Mouse (Mus musculus) fat pad, adult 2 months (tissue): ENCODE data around the gene Taf8.

Experiments
- DNase-seq: peaks from one replicate; pipeline ENCODE4 v3.0.0-alpha.2; 2011; ENCODE audit warnings: low read depth, low spot score; ENCODE audit errors: extremely low read depth

Taf8 gene

DNA sequence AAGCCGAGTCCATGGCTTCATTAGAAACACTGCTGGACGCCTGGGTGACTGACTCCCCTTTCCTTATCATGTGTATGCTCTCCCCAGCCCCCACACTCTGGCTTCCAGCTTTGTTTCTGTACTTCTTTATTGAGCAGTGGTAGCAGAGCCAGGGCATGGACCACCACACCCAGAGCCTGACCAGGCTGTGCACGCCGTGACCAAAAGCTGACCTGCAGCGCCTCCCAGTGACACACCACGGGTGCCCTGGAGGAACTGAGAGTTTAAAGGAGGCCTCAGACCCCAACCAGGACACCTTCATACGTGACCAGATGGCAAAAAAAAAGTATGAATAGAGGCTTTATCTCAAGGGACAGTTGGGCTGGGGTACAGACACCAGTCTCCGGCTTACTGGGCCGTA lies 11.3 kb downstream of the Taf8 start:
- DNase-seq, result no peak

DNA sequence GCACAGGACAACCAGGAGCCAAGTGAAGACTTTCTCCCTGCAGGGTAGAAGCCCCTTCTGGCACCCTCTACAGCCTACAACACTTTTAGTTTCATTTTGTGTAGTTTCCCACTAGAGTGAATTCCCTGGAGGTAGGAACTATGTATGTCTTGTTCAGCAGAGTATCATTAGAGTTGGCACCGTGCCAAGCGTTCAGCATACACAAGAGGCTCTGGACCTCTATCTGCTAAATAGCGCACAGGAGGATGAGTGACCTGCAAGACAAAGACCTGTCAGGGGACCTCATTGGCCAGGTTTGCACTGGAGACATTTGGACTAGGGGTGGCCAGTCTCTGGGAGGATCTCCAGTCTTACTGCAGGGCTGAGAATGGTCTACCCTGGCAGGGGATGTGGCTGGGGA lies 16.3 kb downstream of the Taf8 start:
- DNase-seq, result no peak

DNA sequence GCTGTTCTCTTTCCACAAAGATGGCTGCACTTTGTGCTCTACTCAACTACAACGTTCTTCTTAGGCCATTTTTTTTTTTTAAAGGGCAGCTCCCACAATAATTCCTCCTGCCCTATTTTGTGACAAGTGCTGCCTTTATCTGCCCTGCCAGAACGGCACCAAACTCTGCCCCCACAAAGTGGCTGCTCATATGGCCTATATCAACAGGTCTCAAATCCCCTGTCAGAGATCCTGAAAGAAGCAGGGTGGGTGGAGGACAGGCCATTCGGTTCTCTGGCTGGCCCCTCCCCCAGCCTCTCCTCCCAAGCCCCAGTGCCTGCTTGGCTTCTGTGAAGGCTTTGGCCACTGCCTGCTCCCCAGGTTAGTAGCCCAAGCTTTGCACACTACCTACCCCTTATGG lies 17.1 kb downstream of the Taf8 start:
- no peak for DNase-seq

DNA sequence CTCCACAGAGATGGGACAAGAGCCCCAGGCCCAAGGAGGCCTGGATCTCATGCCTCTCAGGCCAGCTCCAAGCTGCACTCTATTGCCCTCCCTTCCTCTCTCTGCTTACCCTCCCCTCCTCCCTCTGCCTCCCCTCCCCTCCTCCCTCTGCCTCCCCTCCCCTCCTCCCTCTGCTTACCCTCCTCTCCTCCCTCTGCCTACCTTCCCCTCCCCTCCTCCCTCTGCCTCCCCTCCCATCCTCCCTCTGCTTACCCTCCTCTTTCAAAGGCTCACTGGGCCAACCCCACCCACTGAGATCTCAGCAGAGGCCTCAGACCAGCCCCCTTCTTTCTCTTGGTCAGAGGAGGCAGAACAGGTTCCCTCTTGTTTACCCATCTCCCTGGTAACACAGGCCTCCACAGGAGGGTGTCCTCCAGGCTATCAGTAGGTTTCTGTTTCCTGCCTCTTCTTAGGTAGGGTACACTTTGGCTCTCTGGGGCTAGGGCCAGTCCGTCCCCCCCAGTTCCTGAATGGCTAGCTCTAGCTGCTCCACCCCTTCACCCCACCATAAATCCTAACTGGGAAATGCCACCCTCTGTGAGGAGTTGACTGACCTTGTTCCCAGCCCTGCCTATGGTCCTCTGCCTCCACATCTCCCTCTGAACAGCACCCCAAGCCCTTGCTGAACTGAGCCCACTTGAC lies 17.7 kb downstream of the Taf8 start:
- DNase-seq, result no peak

DNA sequence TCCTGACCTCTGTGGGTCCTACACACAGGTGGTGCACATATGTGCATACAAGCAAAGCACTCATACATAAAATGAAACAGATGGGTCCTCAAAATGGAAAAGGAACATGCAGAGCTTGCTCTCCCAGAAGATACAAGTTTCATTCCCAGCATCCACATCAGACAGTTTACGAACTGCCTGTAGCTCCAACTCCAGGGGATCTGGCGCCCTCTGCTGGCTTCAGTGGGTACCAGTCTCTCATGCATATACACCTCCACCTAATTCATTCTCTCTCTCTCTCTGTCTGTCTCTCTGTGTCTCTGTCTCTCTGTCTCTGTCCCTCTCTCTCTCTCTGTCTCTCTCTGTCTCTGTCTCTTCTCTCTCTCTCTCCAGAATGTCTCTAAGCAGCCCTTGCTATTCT lies 19.7 kb downstream of the Taf8 start:
- no peak for DNase-seq

GRCm38 (mm10) chr17:47479887-47480286 lies 22.2 kb downstream of the Taf8 start:
- no peak for DNase-seq

GRCm38 (mm10) chr17:47475714-47476113 lies 26.4 kb downstream of the Taf8 start:
- DNase-seq, result no peak

GRCm38 (mm10) chr17:47475181-47475580 lies 26.9 kb downstream of the Taf8 start:
- DNase-seq, result no peak

GRCm38 (mm10) chr17:47474250-47474649 lies 27.8 kb downstream of the Taf8 start:
- DNase-seq, result no peak

GRCm38 (mm10) chr17:47473434-47473974 lies 28.6 kb downstream of the Taf8 start:
- no peak for DNase-seq

GRCm38 (mm10) chr17:47472435-47473350 lies 29.4 kb downstream of the Taf8 start:
- peak; percentile 88 for DNase-seq

DNA sequence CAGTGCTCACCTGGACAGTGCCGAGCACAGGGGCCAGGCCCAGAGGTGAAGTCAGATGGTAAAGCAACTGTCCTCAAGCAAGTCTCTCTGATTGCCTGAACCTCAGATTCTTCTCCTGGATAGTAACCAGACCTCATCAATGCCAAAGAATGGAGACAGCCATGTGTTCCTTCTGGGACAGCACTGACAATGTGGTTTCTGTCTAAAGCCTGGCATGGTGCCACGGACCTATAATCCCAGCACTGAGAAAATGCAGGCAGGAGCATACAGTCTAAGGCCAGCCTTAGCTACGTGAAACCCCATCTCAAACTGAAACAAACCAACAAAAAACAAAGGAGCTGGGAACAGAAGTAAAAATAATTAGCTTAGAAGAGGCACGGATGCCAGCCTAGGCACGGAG lies 31.4 kb downstream of the Taf8 start:
- DNase-seq, result no peak

- DNase-seq, result no peak
These were observed 32.0 kb downstream of the Taf8 start for GRCm38 (mm10) chr17:47470121-47470520.

- DNase-seq, result no peak
These were observed 32.5 kb downstream of the Taf8 start for GRCm38 (mm10) chr17:47469642-47470041.

- DNase-seq, result no peak
These were observed 33.6 kb downstream of the Taf8 start for GRCm38 (mm10) chr17:47468466-47468865.

DNA sequence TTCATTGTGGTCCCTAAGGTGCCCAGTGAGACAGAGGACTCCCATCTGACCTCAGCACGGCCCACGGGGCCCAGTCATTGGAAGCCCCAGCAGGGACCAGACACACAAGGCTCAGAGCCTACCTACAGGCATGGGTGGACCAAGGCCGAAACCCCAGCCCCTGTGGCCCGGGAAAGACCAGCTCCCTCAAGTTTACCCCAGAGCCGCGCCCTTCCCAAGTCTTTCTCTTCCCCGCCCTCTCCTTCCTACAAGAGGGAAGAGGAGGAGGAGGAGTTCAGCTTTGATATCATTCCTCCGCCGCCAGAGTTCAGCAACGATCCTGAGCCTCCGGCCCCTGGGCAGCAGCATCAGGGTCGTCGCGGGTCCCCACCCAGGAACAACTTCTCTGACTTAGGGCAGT lies 34.0 kb downstream of the Taf8 start:
- DNase-seq, result no peak

DNA sequence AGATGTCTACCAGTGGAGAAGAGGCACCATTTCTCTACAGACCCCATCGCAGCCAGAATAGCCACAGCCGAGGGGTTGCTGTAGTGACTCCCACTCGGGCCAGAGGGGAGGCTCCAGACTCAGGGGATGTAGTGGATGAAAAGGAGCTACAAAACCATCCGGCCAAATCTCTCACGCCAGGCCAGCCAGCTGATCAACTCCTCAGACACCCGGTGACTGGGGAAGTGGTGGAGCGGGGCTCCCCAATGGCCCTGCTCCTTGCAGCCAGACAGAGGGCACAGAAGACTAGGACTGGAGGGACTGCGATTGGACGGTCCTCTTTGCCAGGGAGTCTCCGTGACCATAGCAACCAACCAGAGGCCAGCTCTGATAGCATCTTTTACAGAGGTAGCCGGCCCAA lies 34.4 kb downstream of the Taf8 start:
- DNase-seq, result no peak

DNA sequence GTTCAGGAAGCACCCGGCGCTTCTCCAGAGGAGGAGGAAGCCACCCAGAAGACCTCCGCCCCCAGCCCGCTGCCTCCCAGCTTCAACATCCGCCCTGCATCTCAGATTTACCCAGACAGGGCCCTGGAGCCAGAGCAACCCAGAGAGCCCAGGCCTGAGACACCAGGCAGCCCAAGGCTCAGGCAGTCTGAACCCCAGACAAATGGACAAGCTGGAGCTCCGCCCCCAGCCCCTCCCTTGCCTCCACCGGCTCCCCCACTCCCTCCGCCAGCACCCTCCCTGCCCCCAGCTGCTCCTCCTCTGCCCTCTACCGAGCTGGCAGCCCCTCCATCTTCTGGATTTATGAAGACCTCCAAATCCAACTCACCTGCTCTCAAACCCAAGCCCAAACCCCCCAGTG lies 35.8 kb downstream of the Taf8 start:
- DNase-seq, result no peak

DNA sequence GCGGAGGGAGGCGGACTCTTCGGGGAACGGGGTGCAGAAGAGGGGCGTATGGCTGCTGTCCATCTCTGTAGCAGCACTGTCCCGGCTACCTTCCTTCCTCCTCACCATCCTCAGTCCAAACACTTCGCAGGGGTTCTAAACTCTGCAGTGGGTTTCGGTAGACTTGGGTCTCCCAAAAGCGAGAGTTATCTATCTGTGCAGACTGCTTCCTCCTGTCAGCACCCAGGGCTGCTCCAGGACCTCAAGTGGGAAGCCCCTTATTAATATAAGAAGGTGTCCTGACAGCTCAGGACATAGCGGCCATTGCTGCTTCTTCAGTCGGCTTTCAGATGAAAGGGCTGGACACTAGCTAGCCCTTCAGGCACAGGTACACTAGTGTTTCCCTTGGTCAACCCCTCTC lies 37.1 kb downstream of the Taf8 start:
- DNase-seq, result no peak

GRCm38 (mm10) chr17:47464248-47464965 lies 37.7 kb downstream of the Taf8 start:
- no peak for DNase-seq

DNA sequence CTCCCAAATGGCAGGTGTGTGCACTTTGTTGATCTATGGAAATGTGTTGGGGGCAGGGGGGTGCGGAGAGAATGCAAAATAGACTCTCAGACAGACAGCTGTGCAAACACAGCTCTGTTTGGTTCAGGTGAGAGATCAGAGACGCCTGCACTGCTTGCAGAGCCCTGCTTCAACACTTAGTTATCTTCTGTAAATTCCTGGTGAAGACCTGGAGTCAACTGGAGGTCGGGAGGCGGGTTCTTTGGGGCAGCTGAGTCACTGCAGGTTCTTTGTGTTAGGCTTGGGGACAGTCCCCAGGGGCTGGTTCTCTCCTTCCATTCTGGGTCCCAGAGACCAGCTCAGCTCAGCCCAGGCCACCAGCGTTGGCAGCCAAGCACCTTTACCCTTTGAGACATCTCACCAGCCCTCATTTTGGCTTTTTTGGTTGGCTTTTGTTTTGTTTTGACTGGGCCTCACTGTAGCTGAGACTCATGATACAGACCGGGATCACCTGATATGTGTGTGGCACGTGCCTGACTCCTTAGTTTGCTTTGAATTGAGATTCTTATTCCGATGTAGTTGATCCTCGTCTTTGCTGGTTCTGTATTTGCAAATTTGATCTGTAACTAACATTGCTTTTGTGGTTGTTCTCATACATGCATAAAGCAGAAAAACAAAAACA lies 39.2 kb downstream of the Taf8 start:
- DNase-seq, result no peak
